Mouse (Mus musculus) olfactory bulb, adult 2 months (tissue): ENCODE measurements at regions not wholly inside any gene's neighbourhood (a gene's known extent, or its start where the extent isn't known, plus 50 kb on each side); places are given as distances from the start of the nearest gene placed in this dataset.
A peak's percentile ranks its signal among the peaks of the same experiment; 100 is the strongest.

Experiments used
- H3K27ac ChIP-seq: fragments of 200-500 bp; 2 replicates; pipeline ENCODE4 v1.5.1; 2012; ENCODE audit warnings: low read depth, low read length; ENCODE audit not compliant: insufficient read depth
- H3K4me1 ChIP-seq: fragments of 200-500 bp; 2 replicates; pipeline ENCODE4 v1.6.1; 2012; ENCODE audit warnings: low read length; ENCODE audit not compliant: control insufficient read depth, insufficient read depth
- H3K4me3 ChIP-seq: fragments of 200-500 bp; 2 replicates; pipeline ENCODE4 v1.5.1; 2012; ENCODE audit warnings: mild to moderate bottlenecking, low read depth, low read length, moderate library complexity; ENCODE audit not compliant: insufficient read depth
- CTCF ChIP-seq: fragments of 200-500 bp; IDR thresholded peaks from 2 replicates; pipeline ENCODE4 v1.5.1; 2012; ENCODE audit warnings: low read depth, mild to moderate bottlenecking, low read length, moderate library complexity; ENCODE audit not compliant: insufficient read depth
- POLR2A ChIP-seq: fragments of 200-500 bp; IDR thresholded peaks from 2 replicates; pipeline ENCODE4 v1.6.1; 2012; ENCODE audit warnings: mild to moderate bottlenecking, low read depth, low read length, moderate library complexity; ENCODE audit not compliant: insufficient read depth
- WGBS: fragments of 180-500 bp; shearing (Covaris S2); methylation state at CpG from one replicate; pipeline ENCODE4 v1.1.7; 2018; 5-methylcytosine and 5-hydroxymethylcytosine counted together

DNA sequence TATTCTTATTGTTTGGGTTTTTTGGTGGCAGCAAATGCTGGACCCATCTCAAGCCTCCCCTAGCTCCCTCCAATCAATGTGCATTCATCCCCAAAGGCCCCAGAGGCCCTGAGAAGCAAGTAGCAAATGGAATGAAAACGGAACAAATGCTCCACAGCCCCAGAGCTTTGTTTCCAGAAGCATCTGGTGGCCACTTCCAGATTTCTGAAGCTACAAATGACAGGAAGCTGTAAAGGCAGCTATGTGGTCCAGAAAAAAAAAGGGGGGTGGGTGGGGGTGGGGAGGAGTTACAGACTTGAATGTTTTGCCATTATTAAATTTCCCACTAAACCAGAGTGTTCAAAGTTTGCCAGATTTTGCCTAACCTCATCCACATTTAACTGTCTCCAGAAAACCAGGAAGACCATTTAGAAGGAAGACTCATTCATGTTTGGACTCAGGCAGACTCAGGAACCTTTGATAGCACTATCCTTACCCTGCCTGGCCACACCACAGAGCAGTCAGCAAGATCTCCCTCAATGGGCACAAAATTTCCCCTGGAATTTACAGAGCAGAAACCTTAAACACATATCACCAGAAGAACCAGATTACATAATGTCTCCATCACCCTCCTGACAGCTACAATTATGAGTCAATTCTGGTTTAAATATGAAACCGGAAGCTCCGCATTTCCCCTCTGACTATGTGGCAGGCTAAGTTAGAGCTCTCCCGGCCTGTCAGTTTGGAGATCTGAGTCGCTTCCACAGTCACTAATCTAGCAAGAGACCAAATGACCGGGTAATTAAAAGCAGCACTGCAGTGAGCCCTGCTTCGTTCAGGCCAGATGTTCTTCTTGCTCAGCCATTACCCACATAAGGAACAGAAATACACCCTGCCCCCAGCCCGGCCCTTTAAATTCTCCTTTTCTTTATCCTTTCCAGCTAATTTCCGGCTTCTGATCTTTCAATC lies 93.4 kb downstream of the Tmco5 start:
- H3K4me1 ChIP-seq: peaks cover 12% of the 10 kb centered on the region
- H3K4me3 ChIP-seq: no peak overlapping the region
- WGBS: 10% methylated on average over 9 of the region's 9 CpGs
- peak overlapping the region; percentile 37 for H3K27ac ChIP-seq
- TF ChIP-seq CTCF: no peak
- no peak for TF ChIP-seq POLR2A

DNA sequence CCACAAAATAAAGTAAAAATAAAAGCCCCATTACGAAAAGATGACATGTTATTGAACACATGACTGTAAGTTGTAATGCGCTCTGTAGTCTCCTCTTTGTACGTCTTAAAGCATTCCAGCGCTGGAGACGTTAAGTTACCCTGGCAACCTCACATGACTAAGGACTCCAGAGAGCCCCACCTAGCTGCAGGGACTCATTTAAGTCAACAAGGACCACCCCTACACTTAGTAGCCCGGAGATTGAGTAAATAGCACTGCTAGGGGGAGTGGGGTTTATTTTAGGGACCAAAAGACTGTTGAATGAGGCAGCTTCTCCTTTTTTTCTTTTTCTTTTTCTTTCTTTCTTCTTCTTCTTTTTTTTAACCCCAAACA lies 94.1 kb downstream of the Tmco5 start:
- H3K27ac ChIP-seq: peak overlapping the region; percentile 37; the same call in 1 of the 2 replicates
- peaks cover 14% of the 10 kb centered on the region for H3K4me1 ChIP-seq
- H3K4me3 ChIP-seq: no peak overlapping the region
- 4% methylated on average over 6 of the region's 6 CpGs for WGBS
- TF ChIP-seq POLR2A: no peak
- TF ChIP-seq CTCF: no peak

DNA sequence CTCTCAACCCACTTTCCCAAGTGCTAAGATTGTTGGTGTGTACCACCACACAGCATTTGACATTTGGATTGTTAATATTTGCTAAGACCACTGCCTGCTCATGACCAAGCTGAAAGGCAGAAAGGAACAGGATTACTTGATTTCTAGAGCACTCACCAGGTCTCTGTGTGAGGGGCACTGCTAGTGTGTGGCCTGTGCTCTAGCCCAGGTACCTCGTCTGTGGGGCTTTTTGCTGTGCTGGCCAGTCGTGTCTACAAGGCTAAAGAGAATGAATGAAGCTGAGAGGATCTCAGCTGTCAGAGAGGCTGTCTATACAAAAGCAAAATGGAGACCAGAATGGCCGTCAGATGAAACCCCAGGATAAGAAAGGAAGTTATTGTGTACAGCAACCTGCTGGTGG lies 95.0 kb downstream of the Tmco5 start:
- H3K4me3 ChIP-seq: no peak overlapping the region
- WGBS: 81% methylated on average over 3 of the region's 3 CpGs
- peaks cover 14% of the 10 kb centered on the region for H3K4me1 ChIP-seq
- H3K27ac ChIP-seq: no peak overlapping the region
- TF ChIP-seq POLR2A (no peak), CTCF (no peak)

DNA sequence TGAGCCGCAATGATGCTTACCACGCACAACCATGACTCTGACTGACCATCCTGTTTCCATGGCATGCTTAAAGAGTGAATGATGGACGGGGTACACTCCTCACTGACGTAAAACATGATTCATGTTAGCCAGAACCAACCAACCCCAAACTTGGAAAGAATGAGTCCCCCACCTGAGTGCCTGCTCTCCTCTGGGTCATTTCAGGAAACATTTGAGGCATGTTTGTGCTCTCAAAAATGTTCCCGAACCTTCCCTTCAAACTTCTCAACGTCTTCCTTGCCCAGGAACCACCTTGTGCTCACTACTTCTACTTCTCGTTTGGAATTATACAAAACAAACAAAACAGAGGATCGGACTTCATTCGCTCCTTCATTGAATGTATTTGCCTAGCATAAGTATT lies 95.7 kb downstream of the Tmco5 start:
- TF ChIP-seq CTCF (no peak), POLR2A (no peak)
- no peak overlapping the region for H3K4me3 ChIP-seq
- 86% methylated on average over 9 of the region's 9 CpGs for WGBS
- H3K27ac ChIP-seq: no peak overlapping the region
- H3K4me1 ChIP-seq: peaks cover 14% of the 10 kb centered on the region

DNA sequence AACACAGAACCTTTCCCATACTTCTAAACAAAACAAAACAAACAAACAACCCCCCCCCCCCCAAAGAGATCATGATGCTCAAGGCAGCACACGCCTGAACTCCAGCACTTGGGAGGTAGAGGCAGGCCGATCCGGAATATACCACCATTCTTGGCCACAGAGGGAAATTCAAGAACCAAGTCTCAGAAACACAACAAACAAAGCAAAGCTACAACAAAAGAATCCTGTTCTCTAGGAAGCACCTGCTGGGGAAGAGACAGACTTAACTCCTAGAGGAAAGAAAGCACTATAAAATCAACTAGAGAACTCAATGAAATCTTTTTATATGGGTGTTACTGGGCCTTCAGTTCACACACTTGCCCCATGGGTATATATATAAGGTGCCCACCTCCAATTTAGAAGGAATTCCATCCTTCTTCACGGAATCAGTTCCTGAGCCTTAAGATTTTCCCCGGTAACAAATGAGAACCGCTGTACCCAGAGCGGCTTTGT lies 96.1 kb downstream of the Tmco5 start:
- Histone ChIP-seq H3K27ac (peak overlapping the region; percentile 86; the same call in 1 of the 2 replicates), H3K4me3 (peak overlapping the region; percentile 67), H3K4me1 (peaks cover 14% of the 10 kb centered on the region)
- no peak for TF ChIP-seq CTCF
- TF ChIP-seq POLR2A: no peak
- 35% methylated on average over 7 of the region's 7 CpGs for WGBS

DNA sequence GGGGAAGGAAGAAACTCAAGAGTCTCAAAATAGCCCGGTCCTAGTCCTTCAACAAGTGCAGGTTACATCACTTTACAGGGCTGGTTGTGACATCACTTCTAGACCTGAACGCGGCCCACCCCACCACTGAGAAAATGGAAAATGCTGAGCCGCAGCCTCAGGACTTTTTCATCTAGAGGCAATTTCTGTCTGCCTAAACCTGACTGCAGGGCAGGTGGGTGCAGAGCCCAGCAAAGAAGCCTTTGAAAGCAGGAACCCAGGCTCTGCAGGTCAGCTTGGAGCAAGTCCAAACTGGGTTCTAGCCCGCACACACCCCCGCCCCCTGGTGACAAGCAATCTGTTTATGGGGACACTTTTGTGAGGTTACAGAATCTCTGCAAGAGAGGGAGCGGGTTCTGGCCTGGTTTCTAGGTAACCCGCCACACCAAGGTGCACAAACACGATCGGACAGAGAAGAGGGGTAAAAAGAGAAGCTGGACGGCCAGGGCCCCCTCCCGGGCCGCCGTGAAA lies 96.7 kb downstream of the Tmco5 start:
- Histone ChIP-seq H3K27ac (peak overlapping the region; percentile 86), H3K4me1 (peaks cover 17% of the 10 kb centered on the region), H3K4me3 (peak overlapping the region; percentile 67)
- WGBS: 3% methylated on average over 14 of the region's 14 CpGs
- TF ChIP-seq CTCF: no peak
- no peak for TF ChIP-seq POLR2A

DNA sequence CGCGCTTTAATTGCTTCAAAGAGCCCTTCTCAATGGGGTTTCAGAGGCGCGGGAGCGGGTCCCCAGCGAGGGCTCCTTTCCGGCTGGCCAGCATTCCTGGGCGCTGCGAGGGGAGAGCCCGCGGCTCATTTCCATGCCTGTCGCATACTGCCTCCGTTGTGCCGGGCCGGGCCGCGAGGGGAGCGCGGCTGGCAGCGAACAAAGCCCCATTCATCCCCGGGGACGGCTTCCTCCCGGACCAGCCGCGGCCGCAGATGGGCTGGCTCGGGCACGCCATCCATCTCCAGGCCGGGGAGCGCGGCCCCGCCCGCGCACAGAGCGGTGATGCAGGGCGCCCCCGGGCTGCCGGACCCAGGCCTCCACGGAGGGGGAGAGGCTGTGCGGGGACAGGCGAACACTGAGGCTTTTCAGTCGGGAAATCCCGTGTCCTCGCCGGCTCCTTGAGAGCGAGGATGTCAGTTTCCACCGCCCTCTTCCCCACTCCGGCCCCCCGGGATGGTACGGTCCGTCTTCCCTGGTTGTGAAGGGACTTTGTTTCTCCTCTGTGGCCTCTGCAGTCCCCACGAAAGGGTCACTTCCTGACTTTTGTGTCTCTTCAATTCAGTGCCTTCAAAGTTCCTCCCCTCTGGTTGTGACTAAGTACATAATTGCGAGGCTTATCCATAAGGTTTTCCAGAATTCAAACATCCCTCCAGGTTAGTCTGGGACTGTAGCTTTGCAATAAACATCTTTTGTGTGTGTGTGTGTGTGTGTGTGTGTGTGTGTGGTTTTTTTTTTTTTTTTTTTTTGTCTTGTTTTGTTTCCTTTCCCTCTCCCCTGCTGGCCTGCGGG lies 97.3 kb downstream of the Tmco5 start:
- under 1% methylated on average over 52 of the region's 54 CpGs for WGBS
- Histone ChIP-seq H3K4me1 (peaks cover 17% of the 10 kb centered on the region), H3K4me3 (peak overlapping the region; percentile 67)

DNA sequence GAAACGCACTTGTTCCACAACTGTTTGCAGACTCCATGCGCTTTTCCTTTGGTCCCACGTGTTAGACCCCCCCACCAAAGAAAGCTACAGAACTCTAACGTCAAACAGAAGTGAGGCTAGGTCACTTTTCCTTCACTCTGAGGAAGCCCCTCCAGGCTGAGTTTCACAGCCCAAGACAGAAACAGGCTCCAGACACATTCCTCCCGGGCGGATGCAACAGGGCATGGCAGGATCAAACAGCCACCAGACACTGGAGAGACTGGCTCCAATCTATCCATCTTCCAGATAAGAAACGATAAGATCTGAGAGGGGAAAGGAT lies 97.9 kb downstream of the Tmco5 start:
- no peak for TF ChIP-seq POLR2A
- no peak for TF ChIP-seq CTCF
- 13% methylated on average over 7 of the region's 7 CpGs for WGBS
- Histone ChIP-seq H3K4me3 (0 out of 2 replicates have a peak overlapping the region, but pooled peaks have one; percentile 0), H3K4me1 (peaks cover 17% of the 10 kb centered on the region), H3K27ac (peak overlapping the region; percentile 86)

More for the DNA sequence above, 97.3 kb downstream of the Tmco5 start:
- peak overlapping the region; percentile 86 for H3K27ac ChIP-seq
- no peak for TF ChIP-seq CTCF
